Mouse (Mus musculus): ENCODE data around the gene Cep164. TPM values are rescaled to one million over a fixed set of nuclear protein-coding genes. Genes with fewer than 3 reads are reported as not detected.

The Cep164 gene
- 30.6 and 31.6 TPM in 2 replicates for polyA plus RNA-seq (2015; fragmentation: Nextera tagmentation; extraction: Ambion mirVana)

- peak; percentile 95 for ATAC-seq (ENCODE audit: insufficient number of reproducible peaks, low FRiP score, low TSS enrichment, low read depth)
- 0 out of 2 replicates have a peak, but pooled peaks cover 4% of the 10 kb centered on the region for H3K9me3 ChIP-seq (replicated peaks)
Measured at GRCm38 (mm10) chr9:45828291-45828963, at the start of gene Cep164. Gene Cep164, minus strand, starts transcription at chr9:45828691.

GRCm38 (mm10) chr9:45877928-45878327 lies 49.4 kb upstream of the Cep164 start:
- Histone ChIP-seq H3K36me3 (peaks cover 70% of the 10 kb centered on the region), H3K4me1 (no peaks in the 10 kb centered on the region), H3K27ac (replicated peaks) (no peak overlapping the region), H3K9ac (no peak overlapping the region), H3K27me3 (no peaks in the 10 kb centered on the region), H3K4me3 (replicated peaks) (no peak overlapping the region), H3K9me3 (replicated peaks) (no peaks in the 10 kb centered on the region), H3K4me2 (replicated peaks) (no peak overlapping the region)
- 67% methylated on average over 2 of the region's 2 CpGs for WGBS
- ATAC-seq (ENCODE audit: insufficient number of reproducible peaks, low FRiP score, low TSS enrichment, low read depth) = no peak

More at GRCm38 (mm10) chr9:45828291-45828963, at the start of gene Cep164:
- peaks cover 2% of the 10 kb centered on the region; the same call in 1 of the 2 replicates for H3K36me3 ChIP-seq
- H3K9ac ChIP-seq = peak within 1 kb of the TSS; percentile 66
- peak within 1 kb of the TSS; percentile 83 for H3K27ac ChIP-seq (replicated peaks)
- H3K4me1 ChIP-seq = peaks cover 13% of the 10 kb centered on the region
- no peaks in the 10 kb centered on the region for H3K27me3 ChIP-seq
- peak within 1 kb of the TSS; percentile 83 for H3K4me2 ChIP-seq (replicated peaks)
- H3K4me3 ChIP-seq (replicated peaks) = peak within 1 kb of the TSS; percentile 88
- under 1% methylated on average over 31 of the region's 31 CpGs for WGBS

GRCm38 (mm10) chr9:45870265-45870664 lies 41.8 kb upstream of the Cep164 start:
- 91% methylated on average over 3 of the region's 3 CpGs for WGBS
- Histone ChIP-seq H3K9me3 (replicated peaks) (no peaks in the 10 kb centered on the region), H3K36me3 (peaks cover 77% of the 10 kb centered on the region), H3K4me2 (replicated peaks) (no peak overlapping the region), H3K9ac (no peak overlapping the region), H3K4me1 (no peaks in the 10 kb centered on the region), H3K27me3 (no peaks in the 10 kb centered on the region), H3K27ac (replicated peaks) (no peak overlapping the region), H3K4me3 (replicated peaks) (no peak overlapping the region)
- no peak for ATAC-seq (ENCODE audit: insufficient number of reproducible peaks, low FRiP score, low TSS enrichment, low read depth)

GRCm38 (mm10) chr9:45869181-45869580 lies 40.7 kb upstream of the Cep164 start:
- no peak overlapping the region for H3K9ac ChIP-seq
- no peak overlapping the region for H3K27ac ChIP-seq (replicated peaks)
- H3K4me1 ChIP-seq = no peaks in the 10 kb centered on the region
- no peak for ATAC-seq (ENCODE audit: insufficient number of reproducible peaks, low FRiP score, low TSS enrichment, low read depth)
- no peak overlapping the region for H3K4me2 ChIP-seq (replicated peaks)
- 93% methylated on average over 3 of the region's 3 CpGs for WGBS
- no peaks in the 10 kb centered on the region for H3K27me3 ChIP-seq
- peaks cover 80% of the 10 kb centered on the region for H3K36me3 ChIP-seq
- H3K9me3 ChIP-seq (replicated peaks) = no peaks in the 10 kb centered on the region
- H3K4me3 ChIP-seq (replicated peaks) = no peak overlapping the region

- no peaks in the 10 kb centered on the region for H3K9me3 ChIP-seq (replicated peaks)
- no peaks in the 10 kb centered on the region for H3K27me3 ChIP-seq
- H3K27ac ChIP-seq (replicated peaks) = no peak overlapping the region
- H3K36me3 ChIP-seq = peaks cover 92% of the 10 kb centered on the region
- H3K4me1 ChIP-seq = no peaks in the 10 kb centered on the region
- 93% methylated on average over 7 of the region's 7 CpGs for WGBS
- H3K4me2 ChIP-seq (replicated peaks) = no peak overlapping the region
- H3K9ac ChIP-seq = no peak overlapping the region
- no peak for ATAC-seq (ENCODE audit: insufficient number of reproducible peaks, low FRiP score, low TSS enrichment, low read depth)
- H3K4me3 ChIP-seq (replicated peaks) = no peak overlapping the region
Measured at GRCm38 (mm10) chr9:45861813-45862212, 33.3 kb upstream of the Cep164 start.

- H3K9me3 ChIP-seq (replicated peaks) = no peaks in the 10 kb centered on the region
- H3K4me2 ChIP-seq (replicated peaks) = no peak overlapping the region
- WGBS = 95% methylated on average over 10 of the region's 10 CpGs
- H3K4me3 ChIP-seq (replicated peaks) = no peak overlapping the region
- no peaks in the 10 kb centered on the region for H3K4me1 ChIP-seq
- H3K27me3 ChIP-seq = no peaks in the 10 kb centered on the region
- H3K9ac ChIP-seq = no peak overlapping the region
- peaks cover 88% of the 10 kb centered on the region for H3K36me3 ChIP-seq
- ATAC-seq (ENCODE audit: insufficient number of reproducible peaks, low FRiP score, low TSS enrichment, low read depth) = no peak
- H3K27ac ChIP-seq (replicated peaks) = no peak overlapping the region
Measured at GRCm38 (mm10) chr9:45859364-45859763, 30.9 kb upstream of the Cep164 start.

GRCm38 (mm10) chr9:45854136-45854535 lies 25.6 kb upstream of the Cep164 start:
- Histone ChIP-seq H3K4me3 (replicated peaks) (no peak overlapping the region), H3K27ac (replicated peaks) (no peak overlapping the region), H3K4me1 (peaks cover 20% of the 10 kb centered on the region), H3K9ac (no peak overlapping the region), H3K4me2 (replicated peaks) (no peak overlapping the region), H3K36me3 (peaks cover 53% of the 10 kb centered on the region), H3K9me3 (replicated peaks) (no peaks in the 10 kb centered on the region), H3K27me3 (no peaks in the 10 kb centered on the region)
- 75% methylated on average over 1 of the region's 1 CpGs for WGBS
- ATAC-seq (ENCODE audit: insufficient number of reproducible peaks, low FRiP score, low TSS enrichment, low read depth) = no peak

- Histone ChIP-seq H3K27ac (replicated peaks) (no peak overlapping the region), H3K4me3 (replicated peaks) (no peak overlapping the region), H3K36me3 (peaks cover 48% of the 10 kb centered on the region), H3K27me3 (no peaks in the 10 kb centered on the region), H3K9me3 (replicated peaks) (no peaks in the 10 kb centered on the region), H3K4me1 (peaks cover 24% of the 10 kb centered on the region), H3K9ac (no peak overlapping the region), H3K4me2 (replicated peaks) (no peak overlapping the region)
- ATAC-seq (ENCODE audit: insufficient number of reproducible peaks, low FRiP score, low TSS enrichment, low read depth) = no peak
- 88% methylated on average over 2 of the region's 2 CpGs for WGBS
Measured at GRCm38 (mm10) chr9:45853695-45854094, 25.2 kb upstream of the Cep164 start.

- Histone ChIP-seq H3K9ac (no peak overlapping the region), H3K36me3 (peaks cover 29% of the 10 kb centered on the region), H3K4me2 (replicated peaks) (no peak overlapping the region), H3K4me3 (replicated peaks) (no peak overlapping the region), H3K27me3 (no peaks in the 10 kb centered on the region), H3K9me3 (replicated peaks) (no peaks in the 10 kb centered on the region), H3K4me1 (peaks cover 29% of the 10 kb centered on the region), H3K27ac (replicated peaks) (no peak overlapping the region)
- 89% methylated on average over 2 of the region's 2 CpGs for WGBS
- no peak for ATAC-seq (ENCODE audit: insufficient number of reproducible peaks, low FRiP score, low TSS enrichment, low read depth)
Measured at GRCm38 (mm10) chr9:45851776-45852175, 23.3 kb upstream of the Cep164 start.

GRCm38 (mm10) chr9:45851330-45851729 lies 22.8 kb upstream of the Cep164 start:
- H3K9me3 ChIP-seq (replicated peaks) = no peaks in the 10 kb centered on the region
- 66% methylated on average over 5 of the region's 5 CpGs for WGBS
- H3K27ac ChIP-seq (replicated peaks) = 0 out of 2 replicates have a peak overlapping the region, but pooled peaks have one; percentile 90
- no peak overlapping the region for H3K4me2 ChIP-seq (replicated peaks)
- no peaks in the 10 kb centered on the region for H3K27me3 ChIP-seq
- no peak for ATAC-seq (ENCODE audit: insufficient number of reproducible peaks, low FRiP score, low TSS enrichment, low read depth)
- peaks cover 29% of the 10 kb centered on the region for H3K4me1 ChIP-seq
- H3K9ac ChIP-seq = no peak overlapping the region
- H3K4me3 ChIP-seq (replicated peaks) = no peak overlapping the region
- peaks cover 27% of the 10 kb centered on the region; the same call in 1 of the 2 replicates for H3K36me3 ChIP-seq

- Histone ChIP-seq H3K9me3 (replicated peaks) (no peaks in the 10 kb centered on the region), H3K27me3 (no peaks in the 10 kb centered on the region), H3K4me1 (peaks cover 29% of the 10 kb centered on the region), H3K36me3 (0 out of 2 replicates have a peak, but pooled peaks cover 20% of the 10 kb centered on the region), H3K9ac (no peak overlapping the region), H3K4me2 (replicated peaks) (no peak overlapping the region), H3K4me3 (replicated peaks) (no peak overlapping the region), H3K27ac (replicated peaks) (peak overlapping the region; percentile 90)
- no peak for ATAC-seq (ENCODE audit: insufficient number of reproducible peaks, low FRiP score, low TSS enrichment, low read depth)
- WGBS = 66% methylated on average over 8 of the region's 8 CpGs
Measured at GRCm38 (mm10) chr9:45850528-45851155, 22.2 kb upstream of the Cep164 start.

Data from embryonic facial prominence, embryonic 15.5 days (tissue).